Mouse (Mus musculus) lung, postnatal 10 days (tissue): ENCODE measurements around the gene Vmn1r174.
"Not testable (repeated sequence)": the region's sequence is repeated elsewhere in the genome, so short reads cannot be mapped to it uniquely, and the experiment has no call there.

Experiments
- DNase-seq: peaks from one replicate; pipeline ENCODE4 v3.0.0; 2021

The Vmn1r174 gene

GRCm38 (mm10) chr7:23751970-23752369, at the start of gene Vmn1r174:
Gene Vmn1r174 (plus strand): TSS chr7:23752270.
- not testable (repeated sequence) for DNase-seq

DNA sequence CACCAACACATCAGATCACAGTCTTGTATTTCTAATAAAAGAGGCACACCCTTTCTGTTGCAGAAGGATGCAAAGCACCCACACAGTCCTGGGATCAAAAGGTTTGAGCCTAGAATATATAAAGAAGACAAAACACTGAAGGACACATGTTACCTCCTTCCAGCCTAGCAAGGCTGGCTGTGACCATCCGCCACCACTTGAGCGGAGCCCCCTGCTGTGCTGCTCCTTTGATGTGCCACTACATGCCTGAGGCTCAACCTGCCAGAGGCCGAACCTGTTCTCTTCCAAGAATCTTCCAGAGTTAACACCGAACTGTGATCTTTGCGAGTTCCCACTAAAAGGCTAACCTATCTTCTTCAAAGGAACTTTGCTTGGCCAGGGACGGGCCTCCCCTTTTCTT, 32.5 kb downstream of the Vmn1r174 start:
- DNase-seq, result no peak

GRCm38 (mm10) chr7:23810543-23810942, 58.5 kb downstream of the Vmn1r174 start, which contains the start of gene Vmn1r175:
Gene Vmn1r175 (minus strand): TSS chr7:23810643.
- DNase-seq, result not testable (repeated sequence)
